Mouse (Mus musculus): ENCODE measurements around the gene Atpif1. TPM values are rescaled to one million over a fixed set of nuclear protein-coding genes. Genes with fewer than 3 reads are reported as not detected.

Atpif1 gene
- polyA plus RNA-seq, 1 experiment from 2014 or later: 1,561 TPM

DNA sequence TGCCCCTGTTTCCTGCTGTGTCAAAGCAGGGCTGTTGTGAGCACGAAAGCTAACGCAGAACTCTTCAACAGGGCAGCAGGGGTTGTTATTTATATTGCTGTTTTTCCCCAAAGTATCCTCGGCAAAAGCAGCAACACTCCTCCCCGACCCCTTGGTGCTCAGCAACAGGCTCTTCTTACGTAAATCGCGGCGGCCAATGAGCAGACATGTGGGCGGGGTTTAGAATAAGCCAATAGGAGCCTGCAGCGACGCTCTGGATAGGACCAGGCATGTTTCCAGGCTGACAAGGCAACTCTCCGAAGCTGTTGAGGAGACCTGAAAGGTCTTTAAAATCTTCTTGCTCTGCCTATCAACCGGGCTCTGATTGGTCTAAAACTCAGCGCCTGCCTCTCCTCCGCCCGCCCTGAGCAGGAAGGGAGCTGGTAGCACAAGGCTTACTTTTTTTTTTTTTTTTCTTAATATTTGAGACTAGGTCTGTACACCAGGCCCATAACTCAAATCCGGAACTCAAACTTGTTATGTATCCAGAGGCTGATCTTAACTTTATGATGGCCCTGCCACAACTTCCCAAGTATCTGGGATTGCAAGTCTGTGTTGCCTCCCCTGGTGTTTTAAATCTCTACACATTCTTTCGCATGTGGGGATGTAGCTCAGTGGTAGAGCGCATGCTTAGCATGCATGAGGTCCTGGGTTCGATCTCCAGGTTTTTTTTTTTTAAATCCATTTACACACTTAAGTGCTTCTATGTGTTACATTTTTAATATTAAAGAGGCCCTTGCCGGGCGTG is 17.9 kb downstream of the Atpif1 start:
- 19% methylated on average over 22 of the region's 22 CpGs for WGBS
- H3K4me3 ChIP-seq (ENCODE audit: low read length): peak overlapping the region; percentile 69
- no peaks in the 10 kb centered on the region for H3K36me3 ChIP-seq (ENCODE audit: control insufficient read depth, insufficient read depth)
- peak overlapping the region; percentile 75 for H3K9ac ChIP-seq (ENCODE audit: low read length)
- peak overlapping the region; percentile 91 for H3K27ac ChIP-seq (ENCODE audit: low read length)
- no peaks in the 10 kb centered on the region for H3K27me3 ChIP-seq (ENCODE audit: control insufficient read depth, insufficient read depth, low read length)
- no peaks in the 10 kb centered on the region for H3K9me3 ChIP-seq (replicated peaks; ENCODE audit: control insufficient read depth, low read length)
- ATAC-seq (replicated peaks; ENCODE audit: extremely low read depth, insufficient read depth, low FRiP score): peak; percentile 94
- peak overlapping the region; percentile 93 for H3K4me2 ChIP-seq (ENCODE audit: low read depth, low read length)
- peaks cover 14% of the 10 kb centered on the region for H3K4me1 ChIP-seq (ENCODE audit: control insufficient read depth, insufficient read depth, low read length)

DNA sequence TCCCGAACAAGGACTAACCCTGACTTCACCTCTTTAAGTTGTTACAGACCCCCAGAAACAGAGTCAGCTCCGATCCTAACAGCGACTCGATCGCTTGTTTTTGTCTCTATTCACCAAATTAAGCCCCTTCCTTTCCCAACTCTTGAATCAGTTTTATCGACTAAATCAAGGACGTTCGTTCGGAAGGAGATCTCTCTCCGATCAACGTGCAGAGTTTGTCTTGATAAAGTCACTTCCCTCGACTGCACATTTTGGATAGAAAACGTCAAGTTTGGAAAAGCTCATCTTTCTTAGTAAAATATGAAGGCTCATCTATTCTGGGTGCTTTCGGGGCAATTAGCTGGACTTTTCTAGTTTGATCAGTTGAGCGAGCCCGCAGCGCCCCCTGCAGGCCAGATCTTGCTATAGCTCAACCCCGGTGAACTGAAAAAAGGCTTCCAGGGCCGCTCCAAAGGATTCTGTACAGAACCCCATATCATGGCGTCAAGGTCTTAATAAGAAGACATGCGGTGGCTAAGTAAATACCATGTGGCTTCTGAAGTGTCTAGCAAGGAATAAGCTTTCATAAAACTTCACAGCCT is 18.8 kb downstream of the Atpif1 start:
- WGBS: 1% methylated on average over 21 of the region's 21 CpGs
- no peaks in the 10 kb centered on the region for H3K9me3 ChIP-seq (replicated peaks; ENCODE audit: control insufficient read depth, low read length)
- H3K4me1 ChIP-seq (ENCODE audit: control insufficient read depth, insufficient read depth, low read length): peaks cover 15% of the 10 kb centered on the region
- peak overlapping the region; percentile 69 for H3K4me3 ChIP-seq (ENCODE audit: low read length)
- H3K4me2 ChIP-seq (ENCODE audit: low read depth, low read length): peak overlapping the region; percentile 93
- peak overlapping the region; percentile 91 for H3K27ac ChIP-seq (ENCODE audit: low read length)
- 0 out of 2 replicates have a peak, but pooled peaks have one; percentile 6 for ATAC-seq (replicated peaks; ENCODE audit: extremely low read depth, insufficient read depth, low FRiP score)
- H3K27me3 ChIP-seq (ENCODE audit: control insufficient read depth, insufficient read depth, low read length): no peaks in the 10 kb centered on the region
- peak overlapping the region; percentile 75 for H3K9ac ChIP-seq (ENCODE audit: low read length)
- H3K36me3 ChIP-seq (ENCODE audit: control insufficient read depth, insufficient read depth): no peaks in the 10 kb centered on the region

DNA sequence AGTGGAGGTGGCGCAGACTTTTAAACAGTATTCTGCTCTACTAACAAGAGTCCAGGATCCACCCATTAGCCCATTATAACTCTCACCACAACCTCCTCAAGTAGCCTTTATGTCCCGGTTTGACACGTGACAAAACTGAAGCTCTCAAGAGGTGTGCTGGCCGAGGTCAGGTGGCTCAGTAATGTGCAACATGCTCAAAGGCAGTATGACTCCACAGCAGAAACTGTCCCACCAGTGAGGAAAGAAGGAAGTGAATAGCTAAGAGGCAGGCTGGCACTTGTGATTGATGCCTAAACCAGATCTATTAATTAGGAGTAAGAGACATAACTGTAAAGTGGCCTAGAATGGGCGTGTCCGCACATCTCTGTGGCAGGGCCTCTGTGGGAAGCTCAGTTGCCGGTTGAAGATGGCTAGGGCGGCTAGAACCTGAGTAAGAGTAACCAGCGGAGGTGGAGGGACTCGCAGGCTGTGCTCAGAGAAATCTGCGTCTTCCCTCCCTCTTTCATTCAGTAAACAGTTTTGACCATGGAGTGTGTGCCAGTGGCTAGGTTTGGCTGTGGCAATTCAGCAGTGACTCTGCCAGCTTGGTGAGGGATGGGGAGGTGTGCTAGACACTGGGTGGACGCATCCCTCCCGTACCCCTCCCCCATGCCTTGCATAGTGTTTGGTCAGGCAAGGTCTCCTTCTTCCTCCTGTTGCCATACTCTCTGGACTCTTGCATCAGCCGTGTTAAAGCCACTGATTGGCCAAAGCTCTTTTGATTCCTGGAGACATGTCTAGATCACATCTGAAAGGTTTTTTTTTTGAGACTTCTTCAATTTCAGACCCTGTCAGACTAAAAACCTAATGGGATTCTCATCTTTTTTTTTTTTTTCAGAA is 19.8 kb downstream of the Atpif1 start:
- Histone ChIP-seq H3K27ac (ENCODE audit: low read length) (no peak overlapping the region), H3K36me3 (ENCODE audit: control insufficient read depth, insufficient read depth) (no peaks in the 10 kb centered on the region), H3K9ac (ENCODE audit: low read length) (no peak overlapping the region), H3K27me3 (ENCODE audit: control insufficient read depth, insufficient read depth, low read length) (no peaks in the 10 kb centered on the region), H3K4me2 (ENCODE audit: low read depth, low read length) (no peak overlapping the region; the same call in 1 of the 2 replicates), H3K9me3 (replicated peaks; ENCODE audit: control insufficient read depth, low read length) (no peaks in the 10 kb centered on the region), H3K4me3 (ENCODE audit: low read length) (no peak overlapping the region), H3K4me1 (ENCODE audit: control insufficient read depth, insufficient read depth, low read length) (peaks cover 20% of the 10 kb centered on the region)
- no peak for ATAC-seq (replicated peaks; ENCODE audit: extremely low read depth, insufficient read depth, low FRiP score)
- 35% methylated on average over 14 of the region's 14 CpGs for WGBS

DNA sequence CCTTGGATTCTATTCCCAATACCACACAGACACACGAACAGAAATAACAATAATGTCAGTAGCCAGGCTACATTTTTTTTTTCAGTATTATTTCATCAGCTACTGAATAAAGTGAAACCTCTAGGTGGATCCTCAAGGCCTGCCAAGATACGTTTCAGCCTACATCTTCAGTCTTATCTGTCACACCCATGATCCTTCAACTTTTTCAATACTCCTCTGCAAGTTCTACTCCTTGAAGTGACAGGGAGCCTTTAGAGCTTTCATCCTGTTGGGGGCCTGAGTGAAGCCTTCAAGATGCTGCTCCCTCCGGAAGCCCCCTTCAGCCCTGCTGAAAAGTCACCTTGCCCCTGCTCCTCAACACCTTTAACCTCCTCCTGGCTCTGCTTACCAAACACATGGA is 21.4 kb downstream of the Atpif1 start:
- Histone ChIP-seq H3K4me1 (ENCODE audit: control insufficient read depth, insufficient read depth, low read length) (peaks cover 24% of the 10 kb centered on the region), H3K4me2 (ENCODE audit: low read depth, low read length) (no peak overlapping the region), H3K4me3 (ENCODE audit: low read length) (no peak overlapping the region), H3K9ac (ENCODE audit: low read length) (no peak overlapping the region), H3K27ac (ENCODE audit: low read length) (no peak overlapping the region), H3K36me3 (ENCODE audit: control insufficient read depth, insufficient read depth) (no peaks in the 10 kb centered on the region), H3K27me3 (ENCODE audit: control insufficient read depth, insufficient read depth, low read length) (no peaks in the 10 kb centered on the region), H3K9me3 (replicated peaks; ENCODE audit: control insufficient read depth, low read length) (no peaks in the 10 kb centered on the region)
- WGBS: 71% methylated on average over 3 of the region's 3 CpGs
- no peak for ATAC-seq (replicated peaks; ENCODE audit: extremely low read depth, insufficient read depth, low FRiP score)

DNA sequence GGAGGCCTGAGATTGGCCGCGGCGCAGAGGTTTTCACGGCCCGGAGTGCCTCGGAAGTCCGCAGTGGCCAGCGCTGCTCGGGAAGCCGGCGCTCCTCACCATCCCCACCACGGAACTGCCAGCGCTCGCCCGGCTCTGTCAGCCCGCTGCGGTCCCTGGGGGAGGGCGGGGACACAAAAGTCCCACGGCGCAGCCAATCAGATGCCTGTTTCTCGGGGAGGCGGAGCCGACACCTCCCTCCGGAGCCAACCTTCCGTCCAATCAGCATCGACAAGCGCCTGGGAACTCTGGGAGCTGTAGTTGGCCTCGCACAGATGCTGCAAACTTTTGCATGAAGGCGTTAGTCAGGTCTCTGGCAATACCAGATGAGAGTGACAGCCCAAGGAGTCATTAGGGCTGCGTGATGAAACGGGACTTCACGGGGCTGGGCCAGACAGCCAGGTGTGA is 23.1 kb downstream of the Atpif1 start, which contains the start of gene Sesn2:
Gene Sesn2 (minus strand): TSS at position 150 of the 447 bp plus-strand sequence.
- no peaks in the 10 kb centered on the region for H3K36me3 ChIP-seq (ENCODE audit: control insufficient read depth, insufficient read depth)
- H3K4me3 ChIP-seq (ENCODE audit: low read length): peak within 1 kb of the TSS; percentile 92
- H3K4me2 ChIP-seq (ENCODE audit: low read depth, low read length): peak within 1 kb of the TSS; percentile 92
- H3K4me1 ChIP-seq (ENCODE audit: control insufficient read depth, insufficient read depth, low read length): peaks cover 22% of the 10 kb centered on the region
- ATAC-seq (replicated peaks; ENCODE audit: extremely low read depth, insufficient read depth, low FRiP score): peak; percentile 94
- peak within 1 kb of the TSS; percentile 84 for H3K27ac ChIP-seq (ENCODE audit: low read length)
- peak within 1 kb of the TSS; percentile 77 for H3K9ac ChIP-seq (ENCODE audit: low read length)
- under 1% methylated on average over 32 of the region's 32 CpGs for WGBS
- no peaks in the 10 kb centered on the region for H3K27me3 ChIP-seq (ENCODE audit: control insufficient read depth, insufficient read depth, low read length)
- no peaks in the 10 kb centered on the region for H3K9me3 ChIP-seq (replicated peaks; ENCODE audit: control insufficient read depth, low read length)

DNA sequence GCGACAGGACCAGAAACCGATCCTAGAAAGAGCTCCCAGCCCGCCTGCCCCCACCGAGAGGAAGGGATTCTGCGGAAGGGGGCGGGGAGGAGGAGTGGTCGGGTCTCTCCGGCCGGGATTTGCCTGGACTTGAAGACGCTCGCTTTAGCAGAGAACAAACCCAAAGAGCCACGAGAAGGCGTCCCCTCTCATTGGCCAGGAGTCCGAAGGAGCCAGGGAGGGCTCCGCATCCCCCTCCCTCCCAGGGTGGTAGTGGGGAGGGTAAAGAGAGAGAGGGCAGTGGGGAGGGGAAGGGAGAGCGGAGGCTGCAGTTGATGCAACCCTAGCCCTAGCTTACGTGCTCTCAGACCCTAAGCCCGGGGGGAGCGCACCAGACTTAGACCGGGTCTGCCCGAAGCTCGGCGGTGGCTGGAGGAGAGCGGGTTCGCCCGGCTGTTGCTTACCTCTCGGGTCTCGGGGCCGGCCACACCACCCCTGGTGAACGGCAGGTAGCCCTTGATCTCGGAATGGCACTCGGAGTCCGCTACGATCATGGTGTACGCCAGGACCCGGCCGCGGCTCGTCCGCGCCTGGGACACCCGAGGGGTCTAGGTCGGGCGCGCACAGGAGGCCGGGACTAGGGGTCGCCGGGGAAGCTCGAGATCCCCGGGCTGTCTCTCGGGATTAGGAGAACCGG is 23.7 kb downstream of the Atpif1 start:
- no peaks in the 10 kb centered on the region for H3K36me3 ChIP-seq (ENCODE audit: control insufficient read depth, insufficient read depth)
- no peaks in the 10 kb centered on the region for H3K9me3 ChIP-seq (replicated peaks; ENCODE audit: control insufficient read depth, low read length)
- WGBS: under 1% methylated on average over 52 of the region's 52 CpGs
- peak overlapping the region; percentile 92 for H3K4me2 ChIP-seq (ENCODE audit: low read depth, low read length)
- H3K27ac ChIP-seq (ENCODE audit: low read length): peak overlapping the region; percentile 84
- H3K9ac ChIP-seq (ENCODE audit: low read length): peak overlapping the region; percentile 77
- H3K4me1 ChIP-seq (ENCODE audit: control insufficient read depth, insufficient read depth, low read length): peaks cover 22% of the 10 kb centered on the region
- peak overlapping the region; percentile 92 for H3K4me3 ChIP-seq (ENCODE audit: low read length)
- H3K27me3 ChIP-seq (ENCODE audit: control insufficient read depth, insufficient read depth, low read length): no peaks in the 10 kb centered on the region
- ATAC-seq (replicated peaks; ENCODE audit: extremely low read depth, insufficient read depth, low FRiP score): peak; percentile 56

DNA sequence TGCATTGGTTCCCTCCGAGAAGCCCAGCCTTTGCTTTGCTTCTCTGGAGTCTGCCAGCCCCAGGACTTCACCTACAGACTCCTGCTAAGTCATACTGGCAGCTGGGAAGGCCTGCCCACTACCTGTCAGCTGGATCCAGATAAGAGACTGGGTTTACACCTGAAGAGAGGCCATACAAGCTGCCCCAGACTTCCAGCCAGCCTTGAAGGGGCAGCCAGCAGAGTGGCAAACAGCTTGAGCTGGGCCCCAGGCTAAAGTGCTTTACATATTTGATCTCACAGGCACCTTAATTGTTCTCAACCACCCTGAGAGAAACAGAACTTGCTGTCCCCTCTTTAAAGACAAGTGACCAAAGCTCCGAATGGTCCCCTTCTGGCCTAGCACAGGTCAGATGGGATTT is 26.2 kb downstream of the Atpif1 start:
- H3K27ac ChIP-seq (ENCODE audit: low read length): no peak overlapping the region
- no peaks in the 10 kb centered on the region for H3K27me3 ChIP-seq (ENCODE audit: control insufficient read depth, insufficient read depth, low read length)
- no peak for ATAC-seq (replicated peaks; ENCODE audit: extremely low read depth, insufficient read depth, low FRiP score)
- no peaks in the 10 kb centered on the region for H3K9me3 ChIP-seq (replicated peaks; ENCODE audit: control insufficient read depth, low read length)
- no peak overlapping the region for H3K4me2 ChIP-seq (ENCODE audit: low read depth, low read length)
- WGBS: 53% methylated on average over 2 of the region's 2 CpGs
- H3K36me3 ChIP-seq (ENCODE audit: control insufficient read depth, insufficient read depth): no peaks in the 10 kb centered on the region
- H3K4me1 ChIP-seq (ENCODE audit: control insufficient read depth, insufficient read depth, low read length): peaks cover 14% of the 10 kb centered on the region
- H3K9ac ChIP-seq (ENCODE audit: low read length): peak overlapping the region; percentile 45; the same call in 1 of the 2 replicates
- no peak overlapping the region for H3K4me3 ChIP-seq (ENCODE audit: low read length)

DNA sequence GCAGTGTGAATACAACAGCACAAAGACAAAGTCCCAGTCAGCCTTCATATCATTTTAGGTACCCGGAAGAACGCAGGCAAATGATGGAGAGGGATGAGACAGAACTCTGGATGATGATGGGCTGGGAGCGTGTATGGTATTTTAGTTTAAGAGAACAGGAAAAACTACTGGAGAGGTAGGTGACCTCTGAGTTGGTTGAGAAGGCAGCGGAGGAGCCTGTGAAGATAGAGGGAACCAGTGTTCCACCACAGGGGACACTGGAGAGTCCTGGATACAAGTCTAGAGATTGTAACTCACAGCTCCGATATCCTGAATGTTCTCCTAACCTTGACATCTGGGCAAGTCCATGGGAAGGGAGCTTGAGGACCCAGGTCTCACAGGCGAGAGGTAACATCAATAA is 27.2 kb downstream of the Atpif1 start:
- WGBS: 87% methylated on average over 6 of the region's 6 CpGs
- ATAC-seq (replicated peaks; ENCODE audit: extremely low read depth, insufficient read depth, low FRiP score): no peak
- no peaks in the 10 kb centered on the region for H3K36me3 ChIP-seq (ENCODE audit: control insufficient read depth, insufficient read depth)
- H3K27me3 ChIP-seq (ENCODE audit: control insufficient read depth, insufficient read depth, low read length): no peaks in the 10 kb centered on the region
- no peak overlapping the region for H3K27ac ChIP-seq (ENCODE audit: low read length)
- no peak overlapping the region for H3K4me3 ChIP-seq (ENCODE audit: low read length)
- H3K9ac ChIP-seq (ENCODE audit: low read length): no peak overlapping the region
- H3K9me3 ChIP-seq (replicated peaks; ENCODE audit: control insufficient read depth, low read length): no peaks in the 10 kb centered on the region
- H3K4me1 ChIP-seq (ENCODE audit: control insufficient read depth, insufficient read depth, low read length): peaks cover 14% of the 10 kb centered on the region
- H3K4me2 ChIP-seq (ENCODE audit: low read depth, low read length): no peak overlapping the region

Measured in heart, embryonic 16.5 days (tissue).